Comparison of ENCODE assay signal across 16 mouse cellular contexts in the genomic region with DNA sequence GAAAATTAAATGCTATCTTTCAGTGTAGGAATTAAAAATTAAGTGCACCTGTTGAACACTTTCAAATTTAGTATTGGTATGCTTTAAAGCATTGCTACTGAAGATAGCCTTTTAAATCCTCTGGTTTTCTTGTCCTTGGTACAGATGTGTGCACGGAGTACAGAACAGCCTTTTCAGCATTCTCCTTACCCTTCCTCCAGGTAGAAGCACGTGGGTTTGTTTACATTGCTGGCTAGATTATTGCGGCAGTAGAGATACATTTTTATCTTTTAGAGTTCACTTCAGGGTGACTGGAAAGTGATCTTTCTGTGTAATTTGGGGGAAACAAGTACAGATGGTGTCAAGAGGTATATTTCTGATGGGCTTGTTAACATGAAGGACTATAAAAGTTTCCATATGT.
"Had no signal": no experiment of that assay in that cellular context is flagged by ENCODE, and none has a peak within 500 bp of the region (broad histone marks: within the 10 kb centered on the region; RNA-seq: fewer than 3 reads in every experiment).

No protein-coding gene starts in this region.

- H3K27me3 ChIP-seq: kidney, embryonic 15.5 days; limb, embryonic 15.5 days; midbrain, embryonic 15.5 days; neural tube, embryonic 13.5 days had no signal

- H3K9me3 ChIP-seq: kidney, embryonic 15.5 days; limb, embryonic 15.5 days; midbrain, embryonic 15.5 days; neural tube, embryonic 13.5 days had no signal

- H3K36me3 ChIP-seq: kidney, embryonic 15.5 days; limb, embryonic 15.5 days; midbrain, embryonic 15.5 days; neural tube, embryonic 13.5 days had no signal

- H3K27ac ChIP-seq: kidney, embryonic 15.5 days; left cerebral cortex, adult 2 months; limb, embryonic 15.5 days; midbrain, embryonic 15.5 days; neural tube, embryonic 13.5 days had no signal

- ATAC-seq: midbrain, embryonic 15.5 days had no signal

- H3K9ac ChIP-seq: kidney, embryonic 15.5 days; limb, embryonic 15.5 days; lung, embryonic 14.5 days; midbrain, embryonic 15.5 days; neural tube, embryonic 13.5 days had no signal

- DNase-seq: kidney, adult 2 months; kidney, postnatal 25 days; lung, embryonic 14.5 days; lung, postnatal 10 days; lung, postnatal 4 days; retina, postnatal 1 day; right cerebral cortex, postnatal 4 days; spleen, adult 18-20 months; thymus, adult 18-20 months; thymus, postnatal 14 days had no signal

- H3K4me2 ChIP-seq: kidney, embryonic 15.5 days; limb, embryonic 15.5 days; lung, embryonic 14.5 days; midbrain, embryonic 11.5 days; midbrain, embryonic 15.5 days; neural tube, embryonic 13.5 days had no signal

- H3K4me3 ChIP-seq: kidney, embryonic 15.5 days; left cerebral cortex, adult 2 months; limb, embryonic 15.5 days; midbrain, embryonic 15.5 days; neural tube, embryonic 13.5 days had no signal

- H3K4me1 ChIP-seq: kidney, embryonic 15.5 days; limb, embryonic 15.5 days; midbrain, embryonic 15.5 days; neural tube, embryonic 13.5 days had no signal
